Mouse (Mus musculus) myocyte (in vitro differentiated cells): ENCODE data around the gene Abcf2. TPM values are rescaled to one million over a fixed set of nuclear protein-coding genes. Genes with fewer than 3 reads are reported as not detected.
A peak's percentile ranks its signal among the peaks of the same experiment; 100 is the strongest.

ENCODE experiments used
- H3K27me3 ChIP-seq: one replicate; pipeline ENCODE4 v1.6.1; 2011; ENCODE audit not compliant: control insufficient read depth, insufficient read depth, insufficient read length
- H3K36me3 ChIP-seq: one replicate; pipeline ENCODE4 v1.6.1; 2011; ENCODE audit not compliant: control insufficient read depth, insufficient read depth
- H3K4me2 ChIP-seq: one replicate; pipeline ENCODE4 v1.6.1; 2011; ENCODE audit warnings: low read depth, control low read depth
- H3K4me3 ChIP-seq: one replicate; pipeline ENCODE4 v1.5.1; 2011; ENCODE audit warnings: mild to moderate bottlenecking, control low read depth, moderate library complexity
- H3K79me2 ChIP-seq: one replicate; pipeline ENCODE4 v1.6.1; 2011; ENCODE audit not compliant: control insufficient read depth, insufficient read depth
- H3ac ChIP-seq: one replicate; pipeline ENCODE4 v1.6.1; 2011; ENCODE audit not compliant: control insufficient read depth, insufficient read length
- CEBPB ChIP-seq: IDR thresholded peaks from 2 replicates; pipeline ENCODE4 v1.6.1; 2011; ENCODE audit warnings: mild to moderate bottlenecking, moderate library complexity; ENCODE audit not compliant: poor library complexity, insufficient read depth, severe bottlenecking
- E2F4 ChIP-seq: IDR thresholded peaks from one replicate; pipeline ENCODE4 v1.6.1; 2011; ENCODE audit warnings: mild to moderate bottlenecking, control low read depth, moderate library complexity; ENCODE audit not compliant: insufficient read depth
- MAX ChIP-seq: IDR thresholded peaks from one replicate; pipeline ENCODE4 v1.6.1; 2011; ENCODE audit warnings: low read depth, mild to moderate bottlenecking, control low read depth
- MYOD1 ChIP-seq, 3 experiments: IDR thresholded peaks; one replicate each; pipeline ENCODE4 v1.6.1; 2011; ENCODE audit warnings: control low read depth in 2 of 3, low read depth in 2 of 3, mild to moderate bottlenecking in 2 of 3, moderate library complexity in 1 of 3; ENCODE audit not compliant: insufficient read length in 2 of 3, control insufficient read depth in 1 of 3
- MYOG ChIP-seq, 3 experiments: IDR thresholded peaks; one replicate each; pipeline ENCODE4 v1.6.1; 2011; ENCODE audit warnings: control low read depth in 2 of 3, low read depth in 2 of 3, mild to moderate bottlenecking in 2 of 3; ENCODE audit not compliant: insufficient read length in 2 of 3, control insufficient read depth in 1 of 3, insufficient read depth in 1 of 3
- POLR2A ChIP-seq: IDR thresholded peaks from one replicate; pipeline ENCODE4 v1.6.1; 2011; ENCODE audit warnings: low read depth, mild to moderate bottlenecking, control low read depth, moderate library complexity; ENCODE audit not compliant: insufficient read length
- POLR2AphosphoS2 ChIP-seq: IDR thresholded peaks from one replicate; pipeline ENCODE4 v1.6.1; 2011; ENCODE audit warnings: low read depth, control low read depth; ENCODE audit not compliant: insufficient read length
- REST ChIP-seq: IDR thresholded peaks from one replicate; pipeline ENCODE4 v1.6.1; 2011; ENCODE audit warnings: mild to moderate bottlenecking, control low read depth, moderate library complexity; ENCODE audit not compliant: insufficient read depth, insufficient read length
- SRF ChIP-seq: IDR thresholded peaks from one replicate; pipeline ENCODE4 v1.6.1; 2011; ENCODE audit warnings: low read depth; ENCODE audit not compliant: control insufficient read depth, insufficient read length
- TCF12 ChIP-seq: IDR thresholded peaks from one replicate; pipeline ENCODE4 v1.6.1; 2011; ENCODE audit warnings: mild to moderate bottlenecking, control low read depth; ENCODE audit not compliant: poor library complexity, insufficient read depth, severe bottlenecking
- TCF3 ChIP-seq: IDR thresholded peaks from one replicate; pipeline ENCODE4 v1.6.1; 2011; ENCODE audit warnings: low read depth, control low read depth; ENCODE audit not compliant: insufficient read length
- USF1 ChIP-seq: IDR thresholded peaks from one replicate; pipeline ENCODE4 v1.6.1; 2011; ENCODE audit warnings: low read depth, mild to moderate bottlenecking, control low read depth, moderate library complexity
- polyA plus RNA-seq: library from polyadenylated mRNA; unstranded; fragments of >200 nt; fragmentation: generic; extraction: Trizol; gene quantifications from one replicate; pipeline ENCODE4 v1.2.1, GENCODE M21; 2012; ENCODE audit warnings: missing spikeins

The Abcf2 gene
- polyA plus RNA-seq, 1 experiment: 137 TPM

GRCm38 (mm10) chr5:24589511-24590500 lies 12.5 kb upstream of the Abcf2 start:
- H3ac ChIP-seq: no peak overlapping the region
- no peak overlapping the region for H3K4me3 ChIP-seq
- TF ChIP-seq USF1: no peak
- TF ChIP-seq REST: no peak
- TF ChIP-seq CEBPB: no peak
- no peak for TF ChIP-seq MAX
- TF ChIP-seq POLR2AphosphoS2: no peak
- TF ChIP-seq TCF3: no peak
- TF ChIP-seq MYOG (IDR thresholded peaks at IDR 0.05; ENCODE audit: control insufficient read depth in 1 of 3, insufficient read depth in 1 of 3, insufficient read length in 2 of 3, low read depth in 2 of 3): no peak
- TF ChIP-seq TCF12: no peak
- TF ChIP-seq POLR2A: no peak
- no peak for TF ChIP-seq E2F4
- no peak for TF ChIP-seq MYOD1 (IDR thresholded peaks at IDR 0.05; ENCODE audit: control insufficient read depth in 1 of 3, insufficient read length in 2 of 3, low read depth in 2 of 3)
- TF ChIP-seq SRF: no peak
- H3K36me3 ChIP-seq: peaks cover 4% of the 10 kb centered on the region
- no peaks in the 10 kb centered on the region for H3K27me3 ChIP-seq
- peaks cover 21% of the 10 kb centered on the region for H3K79me2 ChIP-seq
- no peak overlapping the region for H3K4me2 ChIP-seq

GRCm38 (mm10) chr5:24587200-24587577 lies 9.9 kb upstream of the Abcf2 start:
- TF ChIP-seq SRF (no peak), TCF12 (no peak), MYOG (IDR thresholded peaks at IDR 0.05; ENCODE audit: control insufficient read depth in 1 of 3, insufficient read depth in 1 of 3, insufficient read length in 2 of 3, low read depth in 2 of 3) (no peak), POLR2A (no peak), MYOD1 (IDR thresholded peaks at IDR 0.05; ENCODE audit: control insufficient read depth in 1 of 3, insufficient read length in 2 of 3, low read depth in 2 of 3) (peak in 1 of 3 experiments; percentile 54)
- peaks cover 21% of the 10 kb centered on the region for H3K79me2 ChIP-seq
- H3K4me2 ChIP-seq: peak overlapping the region; percentile 91
- H3K4me3 ChIP-seq: peak overlapping the region; percentile 81
- H3ac ChIP-seq: peak overlapping the region; percentile 29
- H3K36me3 ChIP-seq: no peaks in the 10 kb centered on the region
- no peaks in the 10 kb centered on the region for H3K27me3 ChIP-seq

DNA sequence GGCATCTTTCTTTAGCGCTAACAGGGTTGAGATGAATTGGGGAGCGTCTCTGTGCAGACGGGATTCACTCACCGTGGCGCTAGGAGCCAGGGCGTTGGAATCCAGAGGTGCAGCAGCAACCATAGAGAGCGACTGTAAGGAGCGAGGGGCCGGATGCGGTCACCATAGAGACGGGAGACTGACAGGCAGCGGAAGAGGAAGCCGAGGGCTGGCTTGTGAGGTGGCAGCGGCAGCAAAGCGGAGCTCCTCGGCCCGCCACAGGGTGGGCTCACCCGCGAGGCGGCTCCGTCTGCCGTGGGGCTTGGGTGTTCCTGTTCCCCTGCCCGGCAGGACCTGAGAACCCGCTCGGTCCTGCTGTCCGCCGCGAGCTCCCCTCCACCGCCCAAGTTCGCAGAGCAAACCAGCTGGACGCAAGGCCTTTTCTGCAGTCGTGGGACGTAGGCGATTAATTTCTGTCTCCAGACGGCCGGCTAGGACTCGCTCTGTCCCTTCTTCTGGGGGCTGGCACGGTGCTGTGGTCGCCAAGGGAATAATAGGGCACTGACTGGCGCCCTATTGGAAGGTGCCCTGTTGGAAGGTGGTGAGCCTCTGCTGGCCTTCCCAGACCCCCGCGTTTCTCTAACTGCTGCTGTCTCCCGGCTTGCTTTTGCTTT lies 9.4 kb upstream of the Abcf2 start, which contains the start of gene Chpf2:
Gene Chpf2 (plus strand): TSS at position 195 of the 653 bp plus-strand sequence.
- TF ChIP-seq POLR2AphosphoS2: peak; percentile 76
- no peak for TF ChIP-seq TCF12
- no peak for TF ChIP-seq REST
- TF ChIP-seq E2F4: no peak
- TF ChIP-seq TCF3: no peak
- peak; percentile 84 for TF ChIP-seq POLR2A
- Histone ChIP-seq H3K4me3 (peak within 1 kb of the TSS; percentile 81), H3K79me2 (peaks cover 21% of the 10 kb centered on the region), H3ac (peak within 1 kb of the TSS; percentile 29), H3K27me3 (no peaks in the 10 kb centered on the region), H3K36me3 (no peaks in the 10 kb centered on the region), H3K4me2 (peak within 1 kb of the TSS; percentile 91)

- Histone ChIP-seq H3ac (peak overlapping the region; percentile 29), H3K27me3 (no peaks in the 10 kb centered on the region), H3K36me3 (no peaks in the 10 kb centered on the region), H3K4me2 (peak overlapping the region; percentile 91), H3K4me3 (peak overlapping the region; percentile 81), H3K79me2 (peaks cover 21% of the 10 kb centered on the region)
- TF ChIP-seq POLR2A: no peak
- peak; percentile 40 for TF ChIP-seq USF1
- TF ChIP-seq REST: no peak
- TF ChIP-seq TCF3: no peak
Measured at GRCm38 (mm10) chr5:24586106-24586505, 8.8 kb upstream of the Abcf2 start.
